Mouse (Mus musculus): ENCODE measurements around the gene Npas4. TPM values are rescaled to one million over a fixed set of nuclear protein-coding genes. Genes with fewer than 3 reads are reported as not detected.
A peak's percentile ranks its signal among the peaks of the same experiment; 100 is the strongest.
"Not testable (repeated sequence)": the region's sequence is repeated elsewhere in the genome, so short reads cannot be mapped to it uniquely, and the experiment has no call there.

The Npas4 gene
- polyA plus RNA-seq, 1 experiment from 2014 or later = 0.13 TPM

- H3K4me3 ChIP-seq (ENCODE audit: low read depth, low read length) = no peak overlapping the region
- no peaks in the 10 kb centered on the region for H3K36me3 ChIP-seq (ENCODE audit: control insufficient read depth, insufficient read depth, low read length)
- no peak for ATAC-seq (replicated peaks; ENCODE audit: insufficient number of reproducible peaks, low FRiP score, low TSS enrichment)
- WGBS (ENCODE audit: insufficient replicate concordance) = 63% methylated on average over 4 of the region's 4 CpGs
- peaks cover 3% of the 10 kb centered on the region; the same call in 1 of the 2 replicates for H3K4me1 ChIP-seq (ENCODE audit: control insufficient read depth, insufficient read depth, low read length)
- peaks cover 9% of the 10 kb centered on the region; the same call in 1 of the 2 replicates for H3K27me3 ChIP-seq (ENCODE audit: control insufficient read depth, insufficient read depth, low read length)
- H3K27ac ChIP-seq (ENCODE audit: low read depth, low read length) = no peak overlapping the region
- no peak overlapping the region for H3K9ac ChIP-seq (ENCODE audit: low read depth, low read length)
- no peaks in the 10 kb centered on the region for H3K9me3 ChIP-seq (replicated peaks; ENCODE audit: control insufficient read depth, low read length)
- no peak overlapping the region for H3K4me2 ChIP-seq
Observed at GRCm38 (mm10) chr19:5004925-5005324, 14.8 kb upstream of the Npas4 start.

GRCm38 (mm10) chr19:5003644-5004043 is 13.5 kb upstream of the Npas4 start:
- WGBS (ENCODE audit: insufficient replicate concordance) = 49% methylated on average over 2 of the region's 2 CpGs
- not testable (repeated sequence) for H3K27me3 ChIP-seq (ENCODE audit: control insufficient read depth, insufficient read depth, low read length); H3K4me3 ChIP-seq (ENCODE audit: low read depth, low read length); H3K4me2 ChIP-seq; H3K9me3 ChIP-seq (replicated peaks; ENCODE audit: control insufficient read depth, low read length); H3K36me3 ChIP-seq (ENCODE audit: control insufficient read depth, insufficient read depth, low read length); H3K27ac ChIP-seq (ENCODE audit: low read depth, low read length); ATAC-seq (replicated peaks; ENCODE audit: insufficient number of reproducible peaks, low FRiP score, low TSS enrichment); H3K9ac ChIP-seq (ENCODE audit: low read depth, low read length)
- peaks cover 11% of the 10 kb centered on the region; the same call in 1 of the 2 replicates for H3K4me1 ChIP-seq (ENCODE audit: control insufficient read depth, insufficient read depth, low read length)

GRCm38 (mm10) chr19:5001666-5002406 is 11.7 kb upstream of the Npas4 start:
- peak; percentile 84 for ATAC-seq (replicated peaks; ENCODE audit: insufficient number of reproducible peaks, low FRiP score, low TSS enrichment)
- H3K27me3 ChIP-seq (ENCODE audit: control insufficient read depth, insufficient read depth, low read length) = peaks cover 9% of the 10 kb centered on the region; the same call in 1 of the 2 replicates
- H3K9ac ChIP-seq (ENCODE audit: low read depth, low read length) = 0 out of 2 replicates have a peak overlapping the region, but pooled peaks have one; percentile 0
- no peaks in the 10 kb centered on the region for H3K36me3 ChIP-seq (ENCODE audit: control insufficient read depth, insufficient read depth, low read length)
- WGBS (ENCODE audit: insufficient replicate concordance) = 1% methylated on average over 39 of the region's 39 CpGs
- peak overlapping the region; percentile 63 for H3K4me2 ChIP-seq
- H3K4me1 ChIP-seq (ENCODE audit: control insufficient read depth, insufficient read depth, low read length) = peaks cover 11% of the 10 kb centered on the region; the same call in 1 of the 2 replicates
- H3K27ac ChIP-seq (ENCODE audit: low read depth, low read length) = peak overlapping the region; percentile 30
- H3K9me3 ChIP-seq (replicated peaks; ENCODE audit: control insufficient read depth, low read length) = no peaks in the 10 kb centered on the region
- H3K4me3 ChIP-seq (ENCODE audit: low read depth, low read length) = peak overlapping the region; percentile 33

- Histone ChIP-seq H3K4me1 (ENCODE audit: control insufficient read depth, insufficient read depth, low read length) (peaks cover 11% of the 10 kb centered on the region), H3K4me2 (peak overlapping the region; percentile 27), H3K9ac (ENCODE audit: low read depth, low read length) (no peak overlapping the region), H3K27ac (ENCODE audit: low read depth, low read length) (no peak overlapping the region), H3K27me3 (ENCODE audit: control insufficient read depth, insufficient read depth, low read length) (peaks cover 9% of the 10 kb centered on the region; the same call in 1 of the 2 replicates), H3K36me3 (ENCODE audit: control insufficient read depth, insufficient read depth, low read length) (no peaks in the 10 kb centered on the region), H3K9me3 (replicated peaks; ENCODE audit: control insufficient read depth, low read length) (no peaks in the 10 kb centered on the region), H3K4me3 (ENCODE audit: low read depth, low read length) (no peak overlapping the region)
- no peak for ATAC-seq (replicated peaks; ENCODE audit: insufficient number of reproducible peaks, low FRiP score, low TSS enrichment)
- 62% methylated on average over 6 of the region's 6 CpGs for WGBS (ENCODE audit: insufficient replicate concordance)
Observed at GRCm38 (mm10) chr19:4999445-5000140, 9.5 kb upstream of the Npas4 start.

- 61% methylated on average over 5 of the region's 5 CpGs for WGBS (ENCODE audit: insufficient replicate concordance)
Observed at GRCm38 (mm10) chr19:4994043-4994442, 3.9 kb upstream of the Npas4 start.

GRCm38 (mm10) chr19:4992904-4993303 is 2.8 kb upstream of the Npas4 start:
- peak; percentile 74 for ATAC-seq (replicated peaks; ENCODE audit: insufficient number of reproducible peaks, low FRiP score, low TSS enrichment)
- Histone ChIP-seq H3K9me3 (replicated peaks; ENCODE audit: control insufficient read depth, low read length) (no peaks in the 10 kb centered on the region), H3K9ac (ENCODE audit: low read depth, low read length) (no peak overlapping the region), H3K36me3 (ENCODE audit: control insufficient read depth, insufficient read depth, low read length) (no peaks in the 10 kb centered on the region), H3K4me1 (ENCODE audit: control insufficient read depth, insufficient read depth, low read length) (peaks cover 28% of the 10 kb centered on the region), H3K4me2 (peak overlapping the region; percentile 31), H3K27ac (ENCODE audit: low read depth, low read length) (0 out of 2 replicates have a peak overlapping the region, but pooled peaks have one; percentile 29), H3K27me3 (ENCODE audit: control insufficient read depth, insufficient read depth, low read length) (peaks cover 25% of the 10 kb centered on the region), H3K4me3 (ENCODE audit: low read depth, low read length) (no peak overlapping the region)
- WGBS (ENCODE audit: insufficient replicate concordance) = under 1% methylated on average over 9 of the region's 9 CpGs

More at GRCm38 (mm10) chr19:4994043-4994442, 3.9 kb upstream of the Npas4 start:
- Histone ChIP-seq H3K36me3 (ENCODE audit: control insufficient read depth, insufficient read depth, low read length) (no peaks in the 10 kb centered on the region), H3K4me2 (no peak overlapping the region), H3K27me3 (ENCODE audit: control insufficient read depth, insufficient read depth, low read length) (peaks cover 25% of the 10 kb centered on the region), H3K9ac (ENCODE audit: low read depth, low read length) (no peak overlapping the region), H3K9me3 (replicated peaks; ENCODE audit: control insufficient read depth, low read length) (no peaks in the 10 kb centered on the region), H3K4me1 (ENCODE audit: control insufficient read depth, insufficient read depth, low read length) (peaks cover 28% of the 10 kb centered on the region), H3K27ac (ENCODE audit: low read depth, low read length) (no peak overlapping the region), H3K4me3 (ENCODE audit: low read depth, low read length) (no peak overlapping the region)
- no peak for ATAC-seq (replicated peaks; ENCODE audit: insufficient number of reproducible peaks, low FRiP score, low TSS enrichment)

- Histone ChIP-seq H3K9ac (ENCODE audit: low read depth, low read length) (no peak overlapping the region), H3K36me3 (ENCODE audit: control insufficient read depth, insufficient read depth, low read length) (no peaks in the 10 kb centered on the region), H3K4me1 (ENCODE audit: control insufficient read depth, insufficient read depth, low read length) (peaks cover 28% of the 10 kb centered on the region), H3K27me3 (ENCODE audit: control insufficient read depth, insufficient read depth, low read length) (peaks cover 25% of the 10 kb centered on the region), H3K27ac (ENCODE audit: low read depth, low read length) (no peak overlapping the region), H3K4me3 (ENCODE audit: low read depth, low read length) (no peak overlapping the region), H3K4me2 (peak overlapping the region; percentile 31), H3K9me3 (replicated peaks; ENCODE audit: control insufficient read depth, low read length) (no peaks in the 10 kb centered on the region)
- no peak for ATAC-seq (replicated peaks; ENCODE audit: insufficient number of reproducible peaks, low FRiP score, low TSS enrichment)
- 9% methylated on average over 8 of the region's 8 CpGs for WGBS (ENCODE audit: insufficient replicate concordance)
Observed at GRCm38 (mm10) chr19:4992371-4992770, 2.3 kb upstream of the Npas4 start.

- peak overlapping the region; percentile 8; the same call in 1 of the 2 replicates for H3K4me3 ChIP-seq (ENCODE audit: low read depth, low read length)
- no peak overlapping the region for H3K27ac ChIP-seq (ENCODE audit: low read depth, low read length)
- H3K4me1 ChIP-seq (ENCODE audit: control insufficient read depth, insufficient read depth, low read length) = peaks cover 28% of the 10 kb centered on the region
- no peak for ATAC-seq (replicated peaks; ENCODE audit: insufficient number of reproducible peaks, low FRiP score, low TSS enrichment)
- H3K9me3 ChIP-seq (replicated peaks; ENCODE audit: control insufficient read depth, low read length) = no peaks in the 10 kb centered on the region
- H3K36me3 ChIP-seq (ENCODE audit: control insufficient read depth, insufficient read depth, low read length) = no peaks in the 10 kb centered on the region
- H3K27me3 ChIP-seq (ENCODE audit: control insufficient read depth, insufficient read depth, low read length) = peaks cover 34% of the 10 kb centered on the region
- WGBS (ENCODE audit: insufficient replicate concordance) = 2% methylated on average over 20 of the region's 22 CpGs
- H3K4me2 ChIP-seq = peak overlapping the region; percentile 59
- no peak overlapping the region for H3K9ac ChIP-seq (ENCODE audit: low read depth, low read length)
Observed at GRCm38 (mm10) chr19:4990716-4991115, 600 bp upstream of the Npas4 start.
